Mouse (Mus musculus) neural tube, embryonic 14.5 days (tissue): Measurements from ENCODE around the gene Xrcc4. TPM values are rescaled to one million over a fixed set of nuclear protein-coding genes. Genes with fewer than 3 reads are reported as not detected.
"Not testable (repeated sequence)": the region's sequence is repeated elsewhere in the genome, so short reads cannot be mapped to it uniquely, and the experiment has no call there.

Experiments used
- ATAC-seq: fragments of 200-750 bp; cut with Nextera tagmentation; 2 replicates; pipeline ENCODE4 v1.8.0; 2017; ENCODE audit warnings: low read depth, mild to moderate bottlenecking, moderate TSS enrichment, moderate library complexity
- H3K27ac ChIP-seq: fragments of 300-500 bp; sonication (generic); 2 replicates; pipeline ENCODE4 v1.5.1; 2014; ENCODE audit warnings: low read depth, mild to moderate bottlenecking, control low read depth, low read length, moderate library complexity, mixed read lengths
- H3K27me3 ChIP-seq: fragments of 300-500 bp; sonication (generic); 2 replicates; pipeline ENCODE4 v1.6.1; 2014; ENCODE audit warnings: low read length; ENCODE audit not compliant: control insufficient read depth, insufficient read depth
- H3K36me3 ChIP-seq: fragments of 300-500 bp; sonication (generic); 2 replicates; pipeline ENCODE4 v1.6.1; 2014; ENCODE audit warnings: low read length, mixed read lengths; ENCODE audit not compliant: control insufficient read depth, insufficient read depth
- H3K4me1 ChIP-seq: fragments of 300-500 bp; sonication (generic); 2 replicates; pipeline ENCODE4 v1.6.1; 2014; ENCODE audit warnings: low read length; ENCODE audit not compliant: control insufficient read depth, insufficient read depth
- H3K4me2 ChIP-seq: fragments of 300-500 bp; sonication (generic); 2 replicates; pipeline ENCODE4 v1.6.1; 2014; ENCODE audit warnings: mild to moderate bottlenecking, low read depth, low read length, control low read depth
- H3K4me3 ChIP-seq: fragments of 300-500 bp; sonication (generic); 2 replicates; pipeline ENCODE4 v1.5.1; 2014; ENCODE audit warnings: low read depth, low read length, control low read depth, mixed read lengths
- H3K9ac ChIP-seq: fragments of 300-500 bp; sonication (generic); replicated peaks from 2 replicates; pipeline ENCODE4 v1.6.1; 2014; ENCODE audit warnings: low read depth, mild to moderate bottlenecking, control low read depth, low read length, mixed read lengths
- H3K9me3 ChIP-seq: fragments of 300-500 bp; sonication (generic); 2 replicates; pipeline ENCODE4 v1.6.1; 2016; ENCODE audit warnings: low read length; ENCODE audit not compliant: control insufficient read depth
- WGBS: fragments of 180-500 bp; shearing (Covaris S2); extraction: QIAGEN DNeasy Blood & Tissue Kit; methylation state at CpG from one replicate; pipeline ENCODE4 v1.1.7; 2014; 5-methylcytosine and 5-hydroxymethylcytosine counted together
- polyA plus RNA-seq: library from polyadenylated mRNA; unstranded; fragments of >200 nt; fragmentation: Nextera tagmentation; extraction: Ambion mirVana; gene quantifications from 2 replicates; pipeline ENCODE4 v1.2.1, GENCODE M21; 2014

Gene Xrcc4
- polyA plus RNA-seq, 1 experiment from 2014 or later = 17.5 TPM

DNA sequence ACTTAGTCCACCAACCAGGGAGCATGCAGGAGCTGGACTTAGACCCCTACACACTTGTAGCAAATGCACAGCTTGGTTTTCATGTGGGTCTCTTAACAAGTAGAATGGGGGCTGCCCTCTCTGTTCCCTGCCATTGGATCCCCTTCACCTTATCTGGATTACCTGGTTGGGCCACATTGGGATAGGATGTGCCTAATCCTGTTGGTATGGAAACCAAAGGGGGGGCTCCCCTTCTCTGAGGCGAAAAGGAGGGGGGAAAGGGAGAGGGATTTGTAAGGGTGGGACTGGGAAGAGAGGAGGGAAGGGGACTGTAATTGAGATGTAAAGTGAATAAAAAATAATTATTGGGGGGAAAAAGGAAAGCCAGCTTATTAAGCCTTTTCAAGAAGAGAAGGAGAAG, 311.6 kb downstream of the Xrcc4 start:
- H3K4me2 ChIP-seq = no peak overlapping the region
- no peaks in the 10 kb centered on the region for H3K9me3 ChIP-seq
- no peaks in the 10 kb centered on the region for H3K4me1 ChIP-seq
- no peaks in the 10 kb centered on the region for H3K27me3 ChIP-seq
- no peak overlapping the region for H3K9ac ChIP-seq
- 78% methylated on average over 1 of the region's 1 CpGs for whole genome bisulfite sequencing
- H3K36me3 ChIP-seq = no peaks in the 10 kb centered on the region
- no peak overlapping the region for H3K27ac ChIP-seq
- ATAC-seq = no peak
- no peak overlapping the region for H3K4me3 ChIP-seq

DNA sequence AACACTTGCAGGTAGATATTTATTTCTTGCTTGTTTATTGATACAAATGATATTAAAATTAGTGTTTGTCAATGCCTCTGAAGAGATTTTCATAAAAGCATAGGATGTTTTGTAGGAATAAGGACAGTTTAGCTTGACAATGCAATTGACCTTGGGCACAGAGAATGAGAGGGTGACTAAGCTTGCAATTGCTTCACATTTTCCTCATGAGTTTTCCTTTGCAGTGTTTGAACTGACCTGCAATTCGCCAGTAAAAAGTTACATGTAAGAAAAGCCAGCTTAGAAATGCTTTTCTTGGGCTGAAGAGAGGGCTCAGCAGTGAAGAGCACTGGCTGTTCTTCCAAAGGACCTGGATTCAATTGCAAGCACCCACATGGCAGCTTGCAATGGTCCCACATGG, 312.3 kb downstream of the Xrcc4 start:
- Histone ChIP-seq H3K9me3 (no peaks in the 10 kb centered on the region), H3K9ac (no peak overlapping the region), H3K4me2 (no peak overlapping the region), H3K4me1 (no peaks in the 10 kb centered on the region), H3K36me3 (no peaks in the 10 kb centered on the region), H3K27me3 (no peaks in the 10 kb centered on the region), H3K27ac (no peak overlapping the region), H3K4me3 (no peak overlapping the region)
- WGBS = 94% methylated on average over 1 of the region's 1 CpGs
- no peak for ATAC-seq

DNA sequence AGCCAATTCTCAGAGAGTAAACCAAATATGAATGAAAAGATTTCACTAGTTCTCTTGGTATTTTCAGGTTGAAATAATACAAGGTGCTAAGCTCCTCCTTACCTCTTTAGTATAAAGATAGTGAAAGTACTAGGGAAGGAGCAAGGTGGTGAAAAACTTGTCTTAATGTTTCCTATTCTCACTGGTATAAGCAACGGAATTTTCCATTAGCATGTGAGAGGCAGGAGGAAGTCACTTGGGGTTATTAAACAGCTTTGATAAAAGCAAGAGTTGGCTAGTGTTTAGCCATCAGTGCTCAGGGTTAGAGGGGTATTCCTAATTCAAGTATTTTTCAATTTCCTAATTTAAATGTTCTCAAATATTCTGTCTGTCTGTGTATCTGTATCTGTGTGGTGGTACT, 322.9 kb downstream of the Xrcc4 start:
- H3K36me3 ChIP-seq = no peaks in the 10 kb centered on the region
- 78% methylated on average over 1 of the region's 1 CpGs for WGBS
- H3K27me3 ChIP-seq = no peaks in the 10 kb centered on the region
- H3K4me2 ChIP-seq = no peak overlapping the region
- ATAC-seq = no peak
- no peaks in the 10 kb centered on the region for H3K4me1 ChIP-seq
- H3K27ac ChIP-seq = no peak overlapping the region
- H3K9me3 ChIP-seq = no peaks in the 10 kb centered on the region
- H3K9ac ChIP-seq = no peak overlapping the region
- no peak overlapping the region for H3K4me3 ChIP-seq

DNA sequence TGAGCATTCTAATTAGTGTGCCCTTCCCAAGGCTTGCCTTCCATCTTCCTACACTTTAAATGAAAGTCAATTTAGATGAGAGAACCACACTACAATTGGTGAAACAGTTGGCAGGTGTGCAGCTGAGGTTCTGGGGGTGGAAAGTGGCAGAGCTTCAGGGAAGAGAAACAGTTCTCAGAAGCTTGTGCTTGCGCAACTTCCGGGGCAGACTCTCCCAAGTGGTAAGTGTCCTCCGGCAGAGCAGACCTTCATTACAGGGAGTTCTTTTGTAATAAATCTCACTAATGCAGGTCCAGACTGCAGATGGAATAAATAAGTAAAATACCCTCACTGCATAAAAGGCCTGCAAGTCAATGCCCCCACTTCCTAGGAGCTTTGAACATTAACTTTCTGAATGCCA, 323.4 kb downstream of the Xrcc4 start:
- no peak for ATAC-seq
- Histone ChIP-seq H3K4me2 (no peak overlapping the region), H3K36me3 (no peaks in the 10 kb centered on the region)

DNA sequence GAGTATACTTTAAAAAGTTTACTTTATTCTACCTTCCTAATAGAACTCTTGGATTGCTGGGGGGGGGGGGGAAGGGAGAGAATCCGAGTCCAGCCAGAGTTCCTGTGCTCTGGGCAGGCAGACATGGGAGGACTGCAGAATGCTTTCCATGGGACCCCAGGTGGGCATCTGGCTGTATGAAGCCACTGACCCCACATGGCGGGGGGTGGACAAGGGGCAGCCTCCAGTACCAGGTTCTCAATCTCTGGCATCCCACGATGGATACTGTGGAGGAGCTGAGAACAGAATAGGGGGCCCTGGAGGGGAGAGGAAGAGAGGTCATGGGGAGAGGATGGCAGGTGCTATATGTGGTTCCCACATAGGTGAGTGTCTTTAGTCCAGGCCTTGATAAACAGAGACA, 327.1 kb downstream of the Xrcc4 start:
- 85% methylated on average over 3 of the region's 3 CpGs for WGBS
- H3K4me3 ChIP-seq = no peak overlapping the region
- H3K36me3 ChIP-seq = no peaks in the 10 kb centered on the region
- no peak overlapping the region for H3K27ac ChIP-seq
- no peaks in the 10 kb centered on the region for H3K4me1 ChIP-seq
- no peak overlapping the region for H3K4me2 ChIP-seq
- no peak overlapping the region for H3K9ac ChIP-seq
- no peak for ATAC-seq
- H3K27me3 ChIP-seq = no peaks in the 10 kb centered on the region
- no peaks in the 10 kb centered on the region for H3K9me3 ChIP-seq

More for the DNA sequence above, 323.4 kb downstream of the Xrcc4 start:
- Histone ChIP-seq H3K9ac (no peak overlapping the region), H3K4me1 (no peaks in the 10 kb centered on the region), H3K4me3 (no peak overlapping the region), H3K9me3 (no peaks in the 10 kb centered on the region), H3K27ac (no peak overlapping the region), H3K27me3 (no peaks in the 10 kb centered on the region)
- 88% methylated on average over 3 of the region's 3 CpGs for WGBS

DNA sequence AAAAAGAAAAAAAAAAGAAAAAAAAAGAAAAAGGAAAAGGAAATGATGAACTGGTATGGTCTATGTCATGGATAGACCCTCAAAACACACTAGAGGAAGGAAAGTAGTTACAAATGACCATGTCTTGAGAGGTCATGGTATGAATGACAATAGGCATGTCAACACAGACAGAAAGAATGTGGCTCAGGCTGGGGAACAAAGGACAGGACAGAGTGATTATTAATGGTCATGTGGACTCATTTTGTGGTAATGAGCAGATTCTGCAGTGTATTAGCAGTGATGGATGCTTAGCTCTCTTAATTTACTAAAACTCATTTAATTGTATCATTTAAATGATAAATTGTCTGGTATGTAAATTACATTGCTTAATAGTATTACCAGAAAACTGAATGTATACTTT, 333.1 kb downstream of the Xrcc4 start:
- no peaks in the 10 kb centered on the region for H3K27me3 ChIP-seq
- no peak for ATAC-seq
- H3K4me2 ChIP-seq = no peak overlapping the region
- no peak overlapping the region for H3K4me3 ChIP-seq
- H3K27ac ChIP-seq = no peak overlapping the region
- H3K9me3 ChIP-seq = no peaks in the 10 kb centered on the region
- H3K36me3 ChIP-seq = no peaks in the 10 kb centered on the region
- H3K4me1 ChIP-seq = no peaks in the 10 kb centered on the region
- no peak overlapping the region for H3K9ac ChIP-seq

DNA sequence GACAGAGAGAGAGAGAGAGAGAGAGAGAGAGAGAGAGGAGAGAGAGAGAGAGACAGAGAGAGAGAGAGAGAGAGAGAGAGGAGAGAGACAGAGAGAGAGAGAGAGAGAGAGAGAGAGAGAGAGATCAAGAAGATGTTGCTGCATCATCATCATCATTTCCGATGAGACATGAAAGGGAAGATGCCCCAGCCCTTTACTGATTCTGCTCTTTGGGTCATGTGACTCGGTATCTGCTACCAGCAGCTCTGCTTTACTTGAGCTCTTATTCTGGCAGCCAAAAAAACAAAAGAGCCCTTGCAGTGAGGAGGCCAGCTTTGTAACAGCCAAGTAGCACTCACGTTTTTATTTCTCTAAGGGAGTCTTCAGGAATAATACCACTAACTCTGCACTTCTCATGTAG, 338.8 kb downstream of the Xrcc4 start:
- WGBS = 28% methylated on average over 3 of the region's 3 CpGs
- H3K4me1 ChIP-seq, ATAC-seq, H3K9ac ChIP-seq, H3K4me2 ChIP-seq, H3K4me3 ChIP-seq, H3K27me3 ChIP-seq, H3K9me3 ChIP-seq, H3K36me3 ChIP-seq, H3K27ac ChIP-seq: not testable (repeated sequence)

DNA sequence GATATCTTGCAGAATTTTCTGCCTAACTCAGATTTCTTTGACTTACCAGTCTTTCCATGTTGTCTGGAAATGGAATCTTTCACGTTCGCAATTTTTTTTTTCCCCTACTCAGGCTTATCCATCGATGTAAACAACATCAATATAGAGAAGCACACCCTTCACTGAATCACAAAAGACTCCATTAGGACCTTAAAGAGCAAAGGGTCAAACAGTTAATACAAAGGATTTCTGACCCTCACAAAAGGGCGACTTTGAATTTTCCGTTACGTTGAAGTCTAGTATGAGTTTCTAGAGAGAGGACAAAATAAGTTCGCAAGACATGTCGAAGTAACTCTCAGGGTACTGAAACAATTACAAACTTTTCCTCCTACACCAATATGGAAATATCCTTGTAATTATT, 346.2 kb downstream of the Xrcc4 start:
- H3K36me3 ChIP-seq = no peaks in the 10 kb centered on the region
- no peak overlapping the region for H3K27ac ChIP-seq
- peak overlapping the region; percentile 93 for H3K4me2 ChIP-seq
- H3K4me3 ChIP-seq = peak overlapping the region; percentile 49
- ATAC-seq = no peak
- peaks cover 4% of the 10 kb centered on the region; the same call in 1 of the 2 replicates for H3K27me3 ChIP-seq
- peaks cover 7% of the 10 kb centered on the region; the same call in 1 of the 2 replicates for H3K4me1 ChIP-seq
- WGBS = 6% methylated on average over 8 of the region's 8 CpGs
- no peaks in the 10 kb centered on the region for H3K9me3 ChIP-seq
- no peak overlapping the region for H3K9ac ChIP-seq

DNA sequence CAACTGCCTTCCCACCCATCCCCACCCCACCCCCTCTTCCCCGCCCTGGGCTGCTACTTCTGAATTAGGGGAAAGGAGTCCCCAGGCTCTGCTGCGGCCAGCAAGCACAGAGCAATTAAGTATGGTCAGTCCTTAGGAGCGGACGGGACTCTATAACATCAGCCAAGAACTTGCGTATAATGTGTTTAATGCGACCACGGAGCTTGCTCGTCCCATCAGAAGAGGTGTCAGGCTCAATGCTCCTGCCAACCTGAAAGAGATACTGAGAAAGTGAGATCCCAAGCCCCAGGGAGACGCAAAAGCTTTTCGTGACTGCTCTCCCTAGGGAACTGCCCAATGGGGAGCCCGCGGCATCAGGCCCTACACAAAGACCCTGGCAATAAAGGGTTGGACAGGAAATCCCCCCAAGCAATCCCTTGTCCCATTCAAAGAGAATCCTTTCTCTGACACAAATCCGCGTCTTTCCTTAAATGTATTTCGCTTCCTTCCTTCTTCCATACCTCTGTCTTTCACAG, 346.7 kb downstream of the Xrcc4 start:
- H3K27me3 ChIP-seq = peaks cover 4% of the 10 kb centered on the region; the same call in 1 of the 2 replicates

More for the DNA sequence above, 346.7 kb downstream of the Xrcc4 start:
- WGBS = under 1% methylated on average over 15 of the region's 15 CpGs
- ATAC-seq = no peak
- Histone ChIP-seq H3K4me3 (peak overlapping the region; percentile 49), H3K36me3 (no peaks in the 10 kb centered on the region), H3K4me2 (peak overlapping the region; percentile 93), H3K9me3 (no peaks in the 10 kb centered on the region), H3K27ac (no peak overlapping the region), H3K9ac (peak overlapping the region; percentile 44), H3K4me1 (peaks cover 7% of the 10 kb centered on the region; the same call in 1 of the 2 replicates)
